Mouse (Mus musculus): ENCODE results near the gene Letm1.

Letm1 gene

DNA sequence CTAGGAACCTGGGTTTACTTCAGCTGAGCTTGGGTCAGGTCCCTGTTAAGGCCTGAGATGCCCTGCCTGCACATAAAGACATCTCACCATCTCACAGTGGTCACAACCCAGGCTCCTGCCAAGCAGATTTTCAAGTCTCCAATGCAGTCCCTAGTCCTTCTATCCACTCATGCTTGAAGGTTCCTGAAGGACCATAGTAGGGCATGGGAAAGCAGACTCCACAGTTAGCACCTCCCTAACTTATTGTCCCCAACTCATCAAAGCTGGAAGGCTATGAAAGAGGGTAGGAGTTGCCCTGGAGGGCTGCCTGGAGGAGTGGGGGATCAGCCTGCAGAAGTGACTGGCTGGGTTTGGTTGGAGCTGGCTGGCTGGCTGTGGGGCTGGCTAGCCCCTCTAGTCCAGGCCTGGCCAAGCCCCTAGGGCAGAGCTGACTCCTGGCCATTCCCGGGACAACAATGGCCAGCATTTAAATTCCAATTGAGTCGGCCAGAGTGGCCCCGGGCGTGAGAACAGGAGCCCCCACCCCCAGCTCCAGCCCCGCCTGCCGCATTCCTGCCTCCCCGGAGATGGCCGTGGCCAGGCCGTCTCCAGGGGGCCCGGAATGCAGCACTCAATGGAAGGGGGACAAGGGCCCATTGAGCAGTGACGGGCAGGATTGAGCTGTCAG lies 77.5 kb downstream of the Letm1 start:
- WGBS, result 42% methylated on average over 11 of the region's 11 CpGs

GRCm38 (mm10) chr5:33703999-33704398 lies 78.6 kb downstream of the Letm1 start:
- 57% methylated on average over 8 of the region's 8 CpGs for whole genome bisulfite sequencing

- 80% methylated on average over 11 of the region's 11 CpGs for WGBS
Observed at GRCm38 (mm10) chr5:33701832-33702231, 80.8 kb downstream of the Letm1 start.

DNA sequence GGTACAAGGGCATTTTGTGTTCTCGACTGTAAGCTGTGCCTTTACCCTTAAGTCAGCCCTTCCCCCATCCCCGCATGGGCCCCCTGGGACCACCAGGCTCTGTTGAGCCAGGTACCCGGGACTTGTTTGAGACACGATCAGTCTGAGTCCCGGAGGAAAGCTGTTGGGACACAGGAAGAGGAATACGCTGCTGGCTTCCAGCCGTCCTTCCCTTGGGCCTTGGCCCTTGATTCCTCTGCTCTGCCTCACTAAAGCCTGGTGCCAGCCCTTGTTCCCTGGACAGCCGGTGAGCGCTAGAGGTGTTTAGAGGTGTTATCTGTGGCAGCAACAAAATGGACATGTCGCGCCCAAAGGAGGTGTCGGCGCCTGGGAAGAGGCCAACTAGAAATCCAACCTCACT lies 82.6 kb downstream of the Letm1 start:
- 67% methylated on average over 13 of the region's 13 CpGs for WGBS

GRCm38 (mm10) chr5:33698669-33699068 lies 83.9 kb downstream of the Letm1 start:
- 77% methylated on average over 5 of the region's 5 CpGs for WGBS

DNA sequence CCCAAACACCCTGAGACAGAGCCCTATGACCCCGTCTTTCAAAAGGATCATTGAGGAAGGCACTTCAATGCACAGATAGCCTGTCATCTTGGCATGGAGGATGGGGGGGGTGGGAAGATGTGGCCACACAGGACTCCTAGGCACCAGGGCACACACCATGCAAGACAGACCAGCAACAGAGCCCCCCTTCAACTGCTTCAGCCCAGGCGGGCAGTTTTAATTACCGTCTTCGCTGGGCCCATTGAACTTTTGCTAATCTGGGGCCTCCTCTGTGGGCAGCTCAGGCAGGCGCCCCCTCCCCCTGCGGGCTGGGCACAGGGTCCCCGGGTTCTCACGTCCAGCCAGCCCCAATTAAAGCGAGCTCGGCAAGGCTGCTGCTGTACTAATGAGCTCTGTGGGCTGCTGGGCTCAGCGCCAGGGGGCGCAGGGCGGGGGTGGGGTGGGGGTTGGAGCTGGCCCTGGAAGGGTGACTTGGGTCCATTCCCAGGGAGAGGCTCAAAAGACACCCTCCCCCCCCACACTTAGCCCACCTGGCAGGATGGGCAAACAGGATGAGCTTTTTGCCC lies 84.6 kb downstream of the Letm1 start:
- 33% methylated on average over 13 of the region's 13 CpGs for WGBS

- 88% methylated on average over 1 of the region's 1 CpGs for WGBS
Observed at GRCm38 (mm10) chr5:33697534-33697933, 85.1 kb downstream of the Letm1 start.

DNA sequence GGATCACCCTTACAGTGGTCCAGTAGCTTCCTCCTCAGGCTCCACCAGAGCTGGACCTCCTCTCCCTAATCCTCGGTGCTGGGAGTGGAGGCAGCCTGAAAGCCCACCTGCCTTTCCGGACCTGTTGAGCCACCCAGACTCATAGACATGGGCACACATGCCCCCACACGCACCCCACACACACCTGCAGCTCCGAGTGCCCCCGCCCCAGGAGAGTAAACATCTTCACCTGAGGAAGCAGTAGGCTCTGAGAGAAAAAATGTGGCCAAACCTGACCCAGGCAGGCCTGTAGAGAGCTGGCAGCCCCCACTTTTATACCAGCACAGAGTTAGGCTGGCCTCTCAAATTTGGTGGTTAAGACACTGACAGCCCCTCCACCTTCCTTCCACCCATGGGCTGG lies 86.2 kb downstream of the Letm1 start:
- WGBS, result 92% methylated on average over 5 of the region's 5 CpGs

- 22% methylated on average over 24 of the region's 24 CpGs for WGBS
Observed at GRCm38 (mm10) chr5:33695718-33696121, 86.9 kb downstream of the Letm1 start.

- WGBS, result 6% methylated on average over 70 of the region's 71 CpGs
Observed at GRCm38 (mm10) chr5:33694848-33695717, 87.5 kb downstream of the Letm1 start.

DNA sequence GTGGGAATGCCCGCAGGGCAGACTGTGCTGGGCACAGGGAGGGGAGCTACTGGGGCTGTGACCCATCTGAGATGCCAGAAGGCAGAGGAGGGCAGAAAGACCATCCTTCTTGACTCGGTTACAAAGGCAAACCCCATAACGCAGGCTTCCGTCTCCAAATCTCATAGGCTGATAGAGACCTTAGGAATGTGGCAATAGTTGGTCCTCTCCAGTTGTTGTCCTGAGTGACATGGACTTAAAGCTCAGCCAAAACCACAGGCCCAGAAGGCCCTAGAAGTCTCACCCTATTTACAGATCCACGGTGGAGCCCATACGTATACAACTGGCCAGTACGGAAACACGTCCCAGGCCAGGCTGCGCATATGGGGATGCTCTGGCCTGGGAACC lies 88.2 kb downstream of the Letm1 start:
- 91% methylated on average over 9 of the region's 9 CpGs for WGBS

DNA sequence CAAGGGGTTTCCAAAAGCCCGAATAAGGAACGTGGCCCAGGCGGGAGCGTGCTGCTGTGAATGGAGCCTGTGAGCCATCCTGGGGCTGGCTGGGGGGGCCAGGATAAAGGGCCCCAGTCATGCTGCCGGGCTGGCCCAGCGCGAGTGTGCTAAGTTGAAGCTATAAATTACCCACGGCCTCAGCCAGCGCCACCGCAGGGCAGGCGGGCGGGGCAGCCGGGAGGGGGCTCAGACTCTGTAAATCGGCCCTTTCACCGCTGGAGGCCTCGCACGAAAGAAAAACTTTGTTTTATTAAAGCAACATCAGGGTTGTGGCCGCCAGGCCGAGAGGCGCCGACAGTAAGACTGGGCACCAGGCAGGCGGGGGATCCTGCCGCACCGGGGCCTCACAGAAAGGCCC lies 90.2 kb downstream of the Letm1 start:
- WGBS, result 46% methylated on average over 24 of the region's 24 CpGs

GRCm38 (mm10) chr5:33689852-33690645 lies 92.6 kb downstream of the Letm1 start:
- WGBS, result 73% methylated on average over 11 of the region's 11 CpGs

All from cerebral cortex, adult 2 months (tissue).